Mouse (Mus musculus) forebrain, postnatal 0 days (tissue): ENCODE measurements at regions not wholly inside any gene's neighbourhood (a gene's known extent, or its start where the extent isn't known, plus 50 kb on each side); places are given as distances from the start of the nearest gene placed in this dataset.

Experiments used
- ATAC-seq: fragments of 200-750 bp; cut with Nextera tagmentation; 2 replicates; pipeline ENCODE4 v1.8.0; 2017; ENCODE audit warnings: mild to moderate bottlenecking, moderate library complexity
- DNase-seq: peaks from one replicate; pipeline ENCODE4 v3.0.0-alpha.2; 2015
- H3K27ac ChIP-seq: fragments of 300-500 bp; sonication (generic); 2 replicates; pipeline ENCODE4 v1.5.1; 2014; ENCODE audit warnings: low read depth, mild to moderate bottlenecking, antibody characterized with exemption, low read length, moderate library complexity, mixed read lengths
- H3K27me3 ChIP-seq: fragments of 300-500 bp; sonication (generic); 2 replicates; pipeline ENCODE4 v1.6.1; 2014; ENCODE audit warnings: mild to moderate bottlenecking, low read length, mixed read lengths; ENCODE audit not compliant: insufficient read depth
- H3K36me3 ChIP-seq: fragments of 300-500 bp; sonication (generic); 2 replicates; pipeline ENCODE4 v1.6.1; 2014; ENCODE audit warnings: mild to moderate bottlenecking, moderate library complexity; ENCODE audit not compliant: insufficient read depth
- H3K4me1 ChIP-seq: fragments of 300-500 bp; sonication (generic); 2 replicates; pipeline ENCODE4 v1.6.1; 2014; ENCODE audit warnings: antibody characterized with exemption; ENCODE audit not compliant: insufficient read depth
- H3K4me2 ChIP-seq: fragments of 300-500 bp; sonication (generic); 2 replicates; pipeline ENCODE4 v1.6.1; 2014; ENCODE audit warnings: low read depth, mild to moderate bottlenecking, moderate library complexity
- H3K4me3 ChIP-seq: fragments of 300-500 bp; sonication (generic); 2 replicates; pipeline ENCODE4 v1.5.1; 2014; ENCODE audit warnings: low read depth, low read length, mixed read lengths
- H3K9ac ChIP-seq: fragments of 300-500 bp; sonication (generic); 2 replicates; pipeline ENCODE4 v1.6.1; 2014; ENCODE audit warnings: mild to moderate bottlenecking
- H3K9me3 ChIP-seq: fragments of 300-500 bp; sonication (generic); 2 replicates; pipeline ENCODE4 v1.6.1; 2016; ENCODE audit warnings: low read length
- CTCF ChIP-seq: sonication (generic); IDR thresholded peaks from 2 replicates; pipeline ENCODE4 v1.5.1; 2016; ENCODE audit warnings: antibody characterized with exemption, control low read depth, low read depth
- WGBS: fragments of 180-500 bp; shearing (Covaris S2); extraction: QIAGEN DNeasy Blood & Tissue Kit; methylation state at CpG from one replicate; pipeline ENCODE4 v1.1.7; 2014; 5-methylcytosine and 5-hydroxymethylcytosine counted together

DNA sequence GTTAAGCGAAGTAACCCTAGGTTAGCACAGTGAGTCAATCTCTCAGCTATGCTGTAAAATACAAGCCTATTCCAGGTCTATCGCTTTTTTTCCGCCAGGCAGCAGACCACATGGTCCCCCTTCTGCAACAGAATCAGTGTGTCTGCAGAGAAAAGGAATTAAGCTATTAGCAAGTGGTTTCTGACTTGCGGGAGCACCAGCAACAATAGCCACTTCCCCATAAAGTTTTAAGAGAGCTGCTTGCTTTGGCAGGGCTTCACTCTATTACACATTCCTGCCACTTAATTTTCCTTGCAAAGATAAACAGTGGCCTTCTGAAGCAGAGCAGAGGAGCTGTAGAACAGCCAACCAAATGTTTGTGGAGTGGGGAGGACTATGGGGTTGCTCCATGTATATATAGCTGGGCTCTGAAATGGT is 59.8 kb upstream of the Osmr start:
- no peaks in the 10 kb centered on the region for H3K36me3 ChIP-seq
- no peaks in the 10 kb centered on the region for H3K9me3 ChIP-seq
- no peak for TF ChIP-seq CTCF
- no peak overlapping the region for H3K9ac ChIP-seq
- H3K4me2 ChIP-seq, result no peak overlapping the region
- H3K4me1 ChIP-seq, result no peaks in the 10 kb centered on the region
- H3K27me3 ChIP-seq, result no peaks in the 10 kb centered on the region
- no peak overlapping the region for H3K4me3 ChIP-seq
- 69% methylated on average over 4 of the region's 4 CpGs for WGBS
- H3K27ac ChIP-seq, result no peak overlapping the region
- DNase-seq (no peak), ATAC-seq (no peak)

DNA sequence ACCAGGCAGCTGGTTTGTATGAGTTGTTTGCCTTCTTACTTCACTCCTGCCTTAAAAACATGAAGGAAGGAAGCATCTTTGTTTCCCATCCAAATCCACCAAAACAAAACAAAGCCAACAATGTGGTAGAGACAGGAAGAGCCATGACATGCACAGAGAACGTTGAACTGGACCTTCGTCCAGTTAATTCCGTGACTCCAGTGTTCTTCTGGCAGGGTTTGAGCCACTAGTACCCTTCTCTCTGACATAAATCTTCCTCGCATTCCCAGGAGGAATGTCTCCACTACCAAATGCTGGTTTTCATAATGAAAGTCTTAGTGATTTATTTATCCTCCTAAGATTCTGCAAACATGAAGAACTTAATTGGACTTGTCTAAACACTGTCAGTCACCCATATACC is 66.7 kb upstream of the Osmr start:
- Histone ChIP-seq H3K4me3 (no peak overlapping the region), H3K9ac (no peak overlapping the region), H3K9me3 (peaks cover 7% of the 10 kb centered on the region; the same call in 1 of the 2 replicates), H3K4me1 (no peaks in the 10 kb centered on the region), H3K4me2 (no peak overlapping the region), H3K36me3 (no peaks in the 10 kb centered on the region), H3K27ac (no peak overlapping the region), H3K27me3 (no peaks in the 10 kb centered on the region)
- DNase-seq, result no peak
- 86% methylated on average over 4 of the region's 4 CpGs for WGBS
- no peak for TF ChIP-seq CTCF
- no peak for ATAC-seq

DNA sequence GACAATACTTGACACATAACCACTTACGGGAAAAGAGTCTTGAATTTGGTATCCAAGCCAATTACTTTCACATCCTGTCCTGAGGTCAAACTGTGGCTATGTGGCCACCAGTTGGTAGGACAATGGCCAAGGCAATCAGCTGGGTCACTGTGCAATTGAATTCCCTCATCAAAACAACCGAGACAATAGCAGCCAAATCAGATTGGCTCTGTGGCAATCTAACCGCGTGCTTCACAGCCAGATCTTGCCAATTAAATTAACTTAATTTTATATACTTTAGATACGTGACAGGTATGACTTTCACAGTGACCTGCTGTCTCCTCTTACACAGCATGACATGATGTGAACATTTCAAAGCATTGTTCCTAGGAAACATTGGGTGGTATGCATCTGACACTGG is 74.5 kb upstream of the Osmr start:
- ATAC-seq, result no peak
- no peak for TF ChIP-seq CTCF
- WGBS, result 56% methylated on average over 5 of the region's 5 CpGs
- Histone ChIP-seq H3K27ac (no peak overlapping the region), H3K9ac (no peak overlapping the region), H3K4me2 (no peak overlapping the region), H3K9me3 (peaks cover 7% of the 10 kb centered on the region; the same call in 1 of the 2 replicates), H3K36me3 (no peaks in the 10 kb centered on the region), H3K4me1 (no peaks in the 10 kb centered on the region), H3K4me3 (no peak overlapping the region), H3K27me3 (no peaks in the 10 kb centered on the region)
- DNase-seq, result no peak

DNA sequence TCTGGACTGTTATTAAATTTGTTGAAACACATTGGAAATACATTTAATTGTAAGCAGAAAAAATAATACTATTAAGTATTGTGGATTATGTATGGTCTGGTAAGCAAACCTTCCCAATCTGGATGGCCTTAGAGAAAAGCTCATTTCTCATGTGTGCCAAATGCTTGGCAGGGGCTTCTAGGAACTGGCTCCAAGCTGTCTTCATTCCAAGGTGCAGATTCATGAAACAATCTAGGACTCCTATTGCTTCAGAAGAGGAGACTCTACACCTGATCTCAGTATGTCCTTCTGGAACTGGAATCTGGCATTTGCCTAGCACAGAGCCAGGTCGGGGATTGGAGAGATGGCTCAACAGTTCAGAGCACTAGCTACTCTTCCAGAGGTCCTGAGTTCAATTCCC is 74.9 kb upstream of the Osmr start:
- DNase-seq (no peak), ATAC-seq (no peak)
- no peak overlapping the region for H3K4me2 ChIP-seq
- no peaks in the 10 kb centered on the region for H3K27me3 ChIP-seq
- 84% methylated on average over 1 of the region's 1 CpGs for WGBS
- no peak overlapping the region for H3K4me3 ChIP-seq
- TF ChIP-seq CTCF, result no peak
- no peaks in the 10 kb centered on the region for H3K36me3 ChIP-seq
- H3K9ac ChIP-seq, result no peak overlapping the region
- H3K4me1 ChIP-seq, result no peaks in the 10 kb centered on the region
- peaks cover 3% of the 10 kb centered on the region; the same call in 1 of the 2 replicates for H3K9me3 ChIP-seq
- H3K27ac ChIP-seq, result no peak overlapping the region

DNA sequence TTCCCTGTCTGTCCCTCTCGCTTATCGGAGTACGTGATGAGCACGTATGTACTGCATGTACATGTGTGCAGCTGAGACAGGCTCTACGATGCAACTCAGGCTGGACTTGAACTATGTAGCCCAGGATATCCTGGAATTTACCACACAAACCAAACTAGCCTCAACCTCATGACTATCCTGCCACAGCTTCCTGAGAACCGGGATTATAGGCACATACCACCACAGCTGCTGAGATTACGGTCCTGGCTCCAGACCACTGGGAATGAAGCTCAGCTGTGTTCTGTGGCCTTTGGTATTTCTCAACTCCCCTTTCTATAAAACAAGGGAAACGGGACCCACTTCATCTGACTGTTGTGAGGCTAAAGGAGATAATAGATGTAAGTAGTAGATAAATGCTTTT is 75.7 kb upstream of the Osmr start:
- ATAC-seq, result no peak

DNA sequence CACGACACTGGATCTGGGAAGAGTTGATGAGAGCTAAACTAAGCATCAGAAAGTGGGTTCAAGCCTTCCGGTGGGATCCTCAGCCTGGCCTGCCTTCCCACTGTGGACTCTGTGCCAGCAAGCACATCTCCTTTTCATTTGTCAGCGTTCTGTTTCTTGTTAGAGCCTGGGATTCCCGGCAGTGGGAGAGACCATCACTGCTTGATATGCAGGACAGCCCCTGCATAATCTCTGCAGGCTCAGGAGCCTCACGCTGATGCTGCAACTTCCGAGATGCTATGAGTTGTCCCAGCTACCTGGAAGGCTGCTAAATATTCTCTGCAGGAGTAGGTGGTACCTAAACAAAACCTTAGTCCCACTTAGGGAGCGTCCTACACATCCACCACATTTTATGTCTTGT is 78.8 kb upstream of the Osmr start:
- no peaks in the 10 kb centered on the region for H3K9me3 ChIP-seq
- ATAC-seq (no peak; the same call in 1 of the 2 replicates), DNase-seq (no peak)
- WGBS, result 33% methylated on average over 7 of the region's 7 CpGs
- H3K27me3 ChIP-seq, result no peaks in the 10 kb centered on the region
- H3K4me3 ChIP-seq, result no peak overlapping the region
- no peak overlapping the region for H3K9ac ChIP-seq
- no peak overlapping the region for H3K4me2 ChIP-seq
- no peaks in the 10 kb centered on the region for H3K36me3 ChIP-seq
- H3K4me1 ChIP-seq, result no peaks in the 10 kb centered on the region
- H3K27ac ChIP-seq, result no peak overlapping the region
- no peak for TF ChIP-seq CTCF

More for the DNA sequence above, 75.7 kb upstream of the Osmr start:
- Histone ChIP-seq H3K4me2 (no peak overlapping the region), H3K9me3 (no peaks in the 10 kb centered on the region), H3K4me1 (no peaks in the 10 kb centered on the region), H3K36me3 (no peaks in the 10 kb centered on the region), H3K27me3 (no peaks in the 10 kb centered on the region), H3K27ac (no peak overlapping the region), H3K4me3 (no peak overlapping the region), H3K9ac (no peak overlapping the region)
- no peak for TF ChIP-seq CTCF
- no peak for DNase-seq
- 92% methylated on average over 8 of the region's 8 CpGs for WGBS

DNA sequence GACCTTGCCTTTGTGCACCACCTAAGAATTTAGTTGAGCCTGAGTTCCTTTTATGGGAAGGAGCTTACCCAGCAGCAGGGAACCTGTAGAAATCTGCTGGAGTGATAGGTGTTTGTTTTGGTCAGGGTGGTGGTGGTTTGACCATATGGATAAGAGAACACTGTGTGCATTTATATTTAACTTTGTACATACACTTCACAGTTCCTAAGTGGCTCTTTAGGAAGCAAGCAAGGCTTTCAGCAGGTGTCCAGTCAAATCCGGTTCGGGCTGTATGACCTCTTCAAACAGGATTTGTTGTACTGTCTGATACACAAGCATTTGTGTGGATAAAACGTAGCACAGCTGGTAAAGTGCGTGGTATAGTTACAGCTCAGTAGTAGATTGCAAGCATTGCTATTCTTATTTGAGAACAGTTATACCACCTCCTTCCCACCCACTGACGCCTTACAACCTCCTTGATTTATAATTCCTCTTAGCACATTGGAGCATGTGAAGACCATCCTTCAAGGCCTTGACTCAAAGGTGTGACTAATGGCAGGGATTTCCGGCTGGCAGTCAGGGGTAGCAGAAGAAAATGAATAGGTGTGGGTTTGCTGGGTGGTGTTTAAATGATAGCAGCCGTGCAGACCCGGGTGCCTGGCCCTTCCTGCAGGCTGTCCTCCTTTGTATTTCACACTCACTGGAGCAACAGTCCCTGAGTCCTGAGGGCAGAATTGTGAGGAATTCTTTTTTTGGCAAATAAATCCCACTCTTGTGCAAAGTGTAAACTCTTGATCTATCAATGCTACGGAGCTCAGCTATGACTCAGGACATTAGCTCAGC is 79.4 kb upstream of the Osmr start:
- Histone ChIP-seq H3K9me3 (no peaks in the 10 kb centered on the region), H3K27me3 (no peaks in the 10 kb centered on the region), H3K27ac (no peak overlapping the region), H3K9ac (no peak overlapping the region), H3K4me3 (no peak overlapping the region), H3K4me1 (no peaks in the 10 kb centered on the region), H3K36me3 (no peaks in the 10 kb centered on the region), H3K4me2 (no peak overlapping the region)
- ATAC-seq, result no peak
- no peak for TF ChIP-seq CTCF
- no peak for DNase-seq
- 66% methylated on average over 9 of the region's 9 CpGs for WGBS
